Mouse (Mus musculus): Measurements from ENCODE around the gene Eif4e2. TPM values are rescaled to one million over a fixed set of nuclear protein-coding genes. Genes with fewer than 3 reads are reported as not detected.

The Eif4e2 gene
- polyA plus RNA-seq, 1 experiment from 2014 or later: 176 TPM

DNA sequence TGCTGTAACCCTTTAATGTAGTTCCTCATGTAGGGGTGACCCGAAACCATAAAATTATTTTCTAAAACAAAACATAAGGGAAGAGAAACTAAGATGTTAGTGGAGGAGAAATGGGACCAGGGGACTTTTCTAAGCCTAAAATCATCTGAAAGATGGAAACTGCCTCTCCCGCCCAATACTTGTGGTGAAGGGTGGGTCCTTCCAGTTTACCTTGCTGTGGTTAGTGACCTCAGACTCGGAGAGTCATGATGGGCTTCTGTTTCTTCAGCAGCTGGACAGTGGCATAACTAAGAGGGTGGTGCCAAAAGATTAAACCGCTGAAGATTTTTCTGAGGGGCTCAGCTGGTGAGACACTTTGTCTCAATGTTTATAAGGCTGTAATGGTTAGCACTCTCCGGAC lies 66.6 kb downstream of the Eif4e2 start:
- no peak for ATAC-seq (ENCODE audit: insufficient number of reproducible peaks, low FRiP score, low TSS enrichment, low read depth)
- no peaks in the 10 kb centered on the region for H3K4me1 ChIP-seq
- H3K9ac ChIP-seq: no peak overlapping the region
- no peaks in the 10 kb centered on the region for H3K36me3 ChIP-seq
- no peaks in the 10 kb centered on the region for H3K27me3 ChIP-seq
- no peak overlapping the region for H3K27ac ChIP-seq
- H3K9me3 ChIP-seq: no peaks in the 10 kb centered on the region
- no peak overlapping the region for H3K4me3 ChIP-seq
- H3K4me2 ChIP-seq: no peak overlapping the region
- WGBS: 74% methylated on average over 5 of the region's 5 CpGs

GRCm38 (mm10) chr1:87281599-87282412 lies 68.1 kb downstream of the Eif4e2 start:
- 24% methylated on average over 20 of the region's 20 CpGs for WGBS
- no peaks in the 10 kb centered on the region for H3K36me3 ChIP-seq
- no peaks in the 10 kb centered on the region for H3K9me3 ChIP-seq
- H3K4me2 ChIP-seq: no peak overlapping the region
- H3K9ac ChIP-seq: no peak overlapping the region
- no peaks in the 10 kb centered on the region for H3K27me3 ChIP-seq
- ATAC-seq (ENCODE audit: insufficient number of reproducible peaks, low FRiP score, low TSS enrichment, low read depth): no peak
- no peak overlapping the region for H3K27ac ChIP-seq
- no peak overlapping the region for H3K4me3 ChIP-seq
- H3K4me1 ChIP-seq: no peaks in the 10 kb centered on the region

DNA sequence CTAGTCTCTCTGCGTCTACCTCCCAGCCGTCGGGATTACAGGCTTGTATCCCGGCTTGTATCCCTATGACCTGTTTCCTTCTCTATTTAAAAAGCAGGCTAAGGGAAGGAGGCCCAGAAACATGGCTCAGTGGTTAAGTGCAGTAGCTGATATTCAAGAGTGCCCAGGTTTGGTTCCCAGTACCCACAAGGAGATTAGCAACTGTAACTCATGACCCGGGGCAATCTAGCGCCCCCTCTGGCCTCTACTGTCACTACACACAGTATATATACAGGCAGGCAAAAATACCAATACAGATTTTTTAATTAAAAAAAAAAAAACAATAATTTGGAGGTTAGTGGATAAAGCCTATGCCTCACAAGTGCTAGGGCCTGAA lies 68.7 kb downstream of the Eif4e2 start:
- H3K27me3 ChIP-seq: no peaks in the 10 kb centered on the region
- no peaks in the 10 kb centered on the region for H3K9me3 ChIP-seq
- no peak overlapping the region for H3K9ac ChIP-seq
- no peak overlapping the region for H3K4me2 ChIP-seq
- H3K4me3 ChIP-seq: no peak overlapping the region
- WGBS: 70% methylated on average over 6 of the region's 6 CpGs
- no peaks in the 10 kb centered on the region for H3K4me1 ChIP-seq
- ATAC-seq (ENCODE audit: insufficient number of reproducible peaks, low FRiP score, low TSS enrichment, low read depth): no peak
- H3K27ac ChIP-seq: no peak overlapping the region
- H3K36me3 ChIP-seq: no peaks in the 10 kb centered on the region

- Histone ChIP-seq H3K9ac (no peak overlapping the region), H3K36me3 (no peaks in the 10 kb centered on the region), H3K4me2 (no peak overlapping the region), H3K27me3 (no peaks in the 10 kb centered on the region), H3K4me1 (no peaks in the 10 kb centered on the region), H3K9me3 (no peaks in the 10 kb centered on the region), H3K4me3 (no peak overlapping the region), H3K27ac (no peak overlapping the region)
- WGBS: 80% methylated on average over 10 of the region's 10 CpGs
- no peak for ATAC-seq (ENCODE audit: insufficient number of reproducible peaks, low FRiP score, low TSS enrichment, low read depth)
Observed at GRCm38 (mm10) chr1:87283410-87283960, 69.8 kb downstream of the Eif4e2 start.

GRCm38 (mm10) chr1:87287105-87287504 lies 73.4 kb downstream of the Eif4e2 start:
- no peak overlapping the region for H3K4me2 ChIP-seq
- 84% methylated on average over 2 of the region's 2 CpGs for WGBS
- H3K9me3 ChIP-seq: no peaks in the 10 kb centered on the region
- no peak for ATAC-seq (ENCODE audit: insufficient number of reproducible peaks, low FRiP score, low TSS enrichment, low read depth)
- H3K36me3 ChIP-seq: no peaks in the 10 kb centered on the region
- no peak overlapping the region for H3K9ac ChIP-seq
- H3K4me1 ChIP-seq: no peaks in the 10 kb centered on the region
- H3K4me3 ChIP-seq: no peak overlapping the region
- H3K27me3 ChIP-seq: no peaks in the 10 kb centered on the region
- H3K27ac ChIP-seq: no peak overlapping the region

Other genes starting within 250 kb of the Eif4e2 start
- not detected in 2 replicates for gene Alppl2, start 124.0 kb upstream of the Eif4e2 start, polyA plus RNA-seq (2015; fragmentation: Nextera tagmentation; extraction: Ambion mirVana)
- 0.10 TPM in 1 of 2 replicates, not detected in the other for gene Alpi, start 112.3 kb upstream of the Eif4e2 start, polyA plus RNA-seq (2015; fragmentation: Nextera tagmentation; extraction: Ambion mirVana)
- gene Akp3, start 88.9 kb upstream of the Eif4e2 start, polyA plus RNA-seq (2015; fragmentation: Nextera tagmentation; extraction: Ambion mirVana): not detected in 2 replicates
- gene Ecel1, start 57.4 kb upstream of the Eif4e2 start, polyA plus RNA-seq (2015; fragmentation: Nextera tagmentation; extraction: Ambion mirVana): 0.55 and 1.8 TPM in 2 replicates
- 0.12 and 0.19 TPM in 2 replicates for gene Prss56, start 30.6 kb upstream of the Eif4e2 start, polyA plus RNA-seq (2015; fragmentation: Nextera tagmentation; extraction: Ambion mirVana)
- 5.0 and 14.4 TPM in 2 replicates for gene Chrnd, start 23.3 kb upstream of the Eif4e2 start, polyA plus RNA-seq (2015; fragmentation: Nextera tagmentation; extraction: Ambion mirVana)
- gene Chrng, start 9.3 kb upstream of the Eif4e2 start, polyA plus RNA-seq (2015; fragmentation: Nextera tagmentation; extraction: Ambion mirVana): 14.3 and 38.1 TPM in 2 replicates
- 3.0 and 3.4 TPM in 2 replicates for gene Efhd1, start 50.4 kb downstream of the Eif4e2 start, polyA plus RNA-seq (2015; fragmentation: Nextera tagmentation; extraction: Ambion mirVana)
- 49.6 and 57.5 TPM in 2 replicates for gene Gigyf2, start 113.1 kb downstream of the Eif4e2 start, polyA plus RNA-seq (2015; fragmentation: Nextera tagmentation; extraction: Ambion mirVana)
- gene Kcnj13, start 180.8 kb downstream of the Eif4e2 start, polyA plus RNA-seq (2015; fragmentation: Nextera tagmentation; extraction: Ambion mirVana): 0.89 and 1.2 TPM in 2 replicates

Data from limb, embryonic 15.5 days (tissue).